Mouse (Mus musculus) telencephalon, adult 2 months (tissue): ENCODE measurements around the gene Rapsn.

ENCODE experiments used
- DNase-seq: peaks from one replicate; pipeline ENCODE4 v3.0.0-alpha.2; 2011; ENCODE audit warnings: low read depth, low spot score

Rapsn gene

GRCm38 (mm10) chr2:91080784-91081513, 45.5 kb downstream of the Rapsn start:
- DNase-seq = no peak

GRCm38 (mm10) chr2:91081775-91082695, 46.6 kb downstream of the Rapsn start, which contains the start of gene Spi1:
Gene Spi1 (plus strand): TSS chr2:91082390.
- no peak for DNase-seq

- DNase-seq = no peak
Measured at GRCm38 (mm10) chr2:91082844-91083243, 47.4 kb downstream of the Rapsn start.

DNA sequence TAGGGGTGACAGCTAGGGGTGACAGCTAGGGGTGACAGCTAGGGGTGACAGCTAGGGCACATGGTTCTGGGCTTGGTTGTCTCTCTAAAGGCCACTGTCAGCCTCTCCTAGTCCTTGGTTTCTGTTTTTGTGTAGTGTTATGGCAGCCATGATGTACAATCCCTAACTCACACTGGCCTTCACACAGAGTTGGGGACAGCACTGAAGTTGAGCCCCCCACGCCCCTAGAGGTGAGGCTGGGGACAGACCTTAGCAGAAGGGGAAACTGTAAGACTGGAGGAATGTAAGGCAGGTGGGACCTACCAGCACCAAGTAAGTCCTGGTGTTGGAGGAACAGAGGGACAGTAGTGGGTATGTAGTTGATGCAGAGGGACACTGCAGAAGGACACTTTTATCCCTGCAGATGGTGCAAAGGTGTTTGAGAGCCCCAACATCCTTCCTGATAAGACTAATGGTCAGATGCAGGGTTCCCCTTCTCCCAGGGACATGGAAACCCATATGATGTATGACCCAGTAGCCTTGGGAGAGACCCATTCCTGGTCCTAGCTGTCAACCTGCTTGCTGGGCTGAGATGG, 48.0 kb downstream of the Rapsn start:
- no peak for DNase-seq

DNA sequence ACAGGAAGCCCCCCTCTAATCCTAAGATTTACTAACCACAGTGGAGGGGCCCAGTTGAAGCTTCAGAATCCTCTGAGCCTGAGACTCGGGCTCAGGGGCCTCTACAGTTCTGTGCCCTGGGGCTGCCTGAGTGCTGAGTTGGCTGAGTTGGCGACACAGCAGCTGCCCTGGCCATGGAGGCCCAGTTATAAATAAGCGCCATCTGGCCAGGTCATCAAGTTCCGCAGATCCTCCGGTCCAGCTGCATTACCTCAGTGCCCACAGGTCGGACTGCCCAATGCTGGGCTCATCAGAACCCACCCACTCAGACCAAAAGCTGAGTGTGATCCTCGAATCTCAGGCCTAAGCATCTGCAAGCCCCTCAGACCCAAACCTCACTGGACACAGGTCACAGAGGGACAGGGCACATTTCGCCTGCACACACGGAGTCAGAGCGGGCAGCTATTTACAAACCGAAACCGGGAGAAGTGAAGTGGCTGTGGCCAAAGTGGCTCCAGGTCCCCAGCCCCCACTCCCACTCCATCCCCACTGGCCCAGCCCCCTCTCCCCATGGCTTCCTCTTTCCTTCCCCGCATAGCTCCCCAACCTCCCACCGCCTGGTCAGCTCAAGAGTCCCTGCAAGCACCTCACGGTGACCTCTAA, 48.9 kb downstream of the Rapsn start:
- no peak for DNase-seq

GRCm38 (mm10) chr2:91085494-91086391, 50.3 kb downstream of the Rapsn start:
- no peak for DNase-seq

DNA sequence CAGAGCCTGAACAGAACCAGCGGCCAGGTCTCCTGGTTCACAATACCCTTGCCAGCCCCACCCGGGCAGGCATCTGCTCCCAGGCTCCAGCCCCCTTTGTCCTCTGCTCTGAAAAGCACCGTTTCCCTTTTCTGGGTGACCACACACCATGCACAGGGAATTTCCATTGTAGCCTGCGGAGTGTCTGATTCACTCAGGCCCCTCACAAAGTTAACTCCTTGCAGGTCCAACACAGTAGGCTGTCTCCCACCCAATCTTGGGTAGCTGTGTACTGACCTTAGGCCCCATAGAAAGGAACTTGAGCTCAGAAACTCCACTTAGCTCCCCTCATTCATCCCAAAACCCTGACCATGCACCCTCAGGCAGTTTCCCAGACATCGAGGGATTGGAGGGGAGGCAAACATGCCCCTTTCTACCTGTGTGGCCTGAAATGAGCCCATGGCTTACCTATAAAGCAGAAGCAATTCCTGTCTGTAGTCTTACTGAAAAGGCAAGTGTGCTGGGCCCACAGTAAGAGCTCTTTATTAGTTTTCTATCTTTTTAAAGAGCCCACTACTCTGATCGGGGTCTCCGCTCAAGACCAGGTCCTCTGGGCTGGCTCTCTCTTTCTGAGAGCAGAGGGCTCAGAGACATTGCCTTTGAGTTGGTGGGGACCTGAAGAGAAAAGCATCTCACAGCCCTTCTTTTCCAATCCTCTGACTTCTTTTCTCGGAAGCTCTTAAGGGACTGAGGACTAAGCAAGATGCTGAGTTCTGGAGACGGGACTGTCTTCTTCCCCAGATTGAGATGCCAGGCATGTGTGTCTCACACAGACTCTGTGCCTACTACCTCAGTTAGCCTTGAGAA, 51.2 kb downstream of the Rapsn start:
- no peak for DNase-seq

- no peak for DNase-seq
Measured at GRCm38 (mm10) chr2:91087453-91087852, 52.0 kb downstream of the Rapsn start.

GRCm38 (mm10) chr2:91088987-91089386, 53.6 kb downstream of the Rapsn start:
- no peak for DNase-seq

DNA sequence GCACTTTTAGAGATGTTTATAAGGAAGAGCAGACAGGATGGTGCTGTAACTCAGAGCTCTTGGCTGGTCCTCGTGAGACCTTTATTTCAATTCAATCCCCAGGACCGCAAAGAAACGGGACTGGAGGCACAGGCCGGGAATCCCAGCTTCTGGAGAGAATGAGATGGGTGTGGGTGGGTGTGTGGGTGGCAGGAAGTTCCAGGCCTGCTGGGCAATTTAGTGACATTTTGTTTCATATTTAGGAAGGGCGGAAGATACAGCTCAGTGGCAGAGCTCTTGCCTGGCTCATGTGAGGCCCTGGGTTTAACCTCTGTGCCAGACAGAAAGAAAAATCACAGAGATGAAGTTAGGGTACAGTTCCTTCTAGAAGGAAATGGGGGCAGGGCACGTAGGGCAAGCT, 54.8 kb downstream of the Rapsn start:
- no peak for DNase-seq

- no peak for DNase-seq
Measured at GRCm38 (mm10) chr2:91090827-91091226, 55.4 kb downstream of the Rapsn start.
